Mouse (Mus musculus): ENCODE measurements at regions not wholly inside any gene's neighbourhood (a gene's known extent, or its start where the extent isn't known, plus 50 kb on each side); places are given as distances from the start of the nearest gene placed in this dataset. TPM values are rescaled to one million over a fixed set of nuclear protein-coding genes. Genes with fewer than 3 reads are reported as not detected.

DNA sequence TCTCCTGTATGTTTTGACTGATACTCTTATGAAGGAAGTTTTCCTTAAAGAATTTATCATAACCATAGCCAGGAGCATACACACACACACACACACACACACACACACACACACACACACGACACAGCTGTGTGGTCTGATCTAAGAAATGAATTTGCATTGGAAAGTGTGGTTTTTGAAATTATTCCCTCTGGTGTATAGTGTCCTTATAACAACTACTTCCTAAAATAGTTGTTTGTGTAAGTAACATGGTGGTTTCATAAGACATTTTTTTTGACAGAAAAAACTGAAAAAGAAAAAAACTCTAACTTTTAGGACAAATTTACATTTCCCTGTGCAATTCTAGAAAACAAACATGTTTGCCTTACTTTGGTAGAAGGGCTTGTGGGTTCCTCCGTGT, 826.3 kb downstream of the Hace1 start:
- no peak overlapping the region for H3K27ac ChIP-seq (ENCODE audit: low read depth, low read length)
- H3K4me1 ChIP-seq (ENCODE audit: control insufficient read depth, insufficient read depth, low read length), result no peaks in the 10 kb centered on the region
- ATAC-seq (ENCODE audit: insufficient read depth, low FRiP score, low TSS enrichment) (no peak), DNase-seq (ENCODE audit: low spot score) (no peak)
- 85% methylated on average over 2 of the region's 2 CpGs for WGBS
- no peaks in the 10 kb centered on the region for H3K27me3 ChIP-seq (ENCODE audit: control insufficient read depth, insufficient read depth, low read length)
- H3K9ac ChIP-seq (ENCODE audit: low read length), result no peak overlapping the region
- no peak overlapping the region for H3K4me2 ChIP-seq (ENCODE audit: low read depth)
- no peaks in the 10 kb centered on the region for H3K36me3 ChIP-seq (ENCODE audit: control insufficient read depth, insufficient read depth, low read length)
- H3K9me3 ChIP-seq (ENCODE audit: control insufficient read depth, low read length), result no peaks in the 10 kb centered on the region
- no peak overlapping the region for H3K4me3 ChIP-seq (ENCODE audit: low read depth, low read length)

Small RNA genes in the stretch of these regions (microRNA-seq; reads per million reads assigned to microRNA genes)
- not detected for gene Gm27410
